Mouse (Mus musculus) MEL (cell line): ENCODE results near the gene Tnnc2.

Experiments
- MXI1 ChIP-seq: IDR thresholded peaks from 2 replicates; pipeline ENCODE4 v1.6.1; 2011; ENCODE audit warnings: mild to moderate bottlenecking, low read depth, low read length, improper control_type of control experiment
- POLR2A ChIP-seq, 2 experiments: IDR thresholded peaks; 2 replicates each; pipeline ENCODE4 v1.6.1; 2011 to 2012; ENCODE audit warnings: low read length in 2 of 2, mild to moderate bottlenecking in 2 of 2, control low read depth in 1 of 2, improper control_type of control experiment in 1 of 2, low read depth in 1 of 2, moderate library complexity in 1 of 2; ENCODE audit not compliant: control insufficient read depth in 1 of 2, insufficient read depth in 1 of 2, poor library complexity in 1 of 2

- TF ChIP-seq POLR2A (IDR thresholded peaks at IDR 0.05; ENCODE audit: control insufficient read depth in 1 of 2, insufficient read depth in 1 of 2, low read depth in 1 of 2, low read length in 2 of 2, poor library complexity in 1 of 2) (no peak), MXI1 (no peak)
These were observed 8.6 kb downstream of the Tnnc2 start for GRCm38 (mm10) chr2:164771123-164771522.
